Mouse (Mus musculus): Measurements from ENCODE around the gene Ankrd13b.

Ankrd13b gene

GRCm38 (mm10) chr11:77508068-77509021 is 18.9 kb upstream of the Ankrd13b start:
- DNase-seq (ENCODE audit: low spot score in 2 of 2): peak; percentile 81 to 88

- no peak for DNase-seq (ENCODE audit: low spot score in 2 of 2)
Measured at GRCm38 (mm10) chr11:77507426-77507825, 17.9 kb upstream of the Ankrd13b start.

- no peak for DNase-seq (ENCODE audit: low spot score in 2 of 2)
Measured at GRCm38 (mm10) chr11:77506941-77507340, 17.5 kb upstream of the Ankrd13b start.

- DNase-seq (ENCODE audit: low spot score in 2 of 2): no peak
Measured at GRCm38 (mm10) chr11:77506273-77506672, 16.8 kb upstream of the Ankrd13b start.

- DNase-seq (ENCODE audit: low spot score in 2 of 2): no peak
Measured at GRCm38 (mm10) chr11:77505291-77505980, 16.0 kb upstream of the Ankrd13b start.

GRCm38 (mm10) chr11:77504377-77504776 is 14.9 kb upstream of the Ankrd13b start:
- DNase-seq (ENCODE audit: low spot score in 2 of 2): no peak

- no peak for DNase-seq (ENCODE audit: low spot score in 2 of 2)
Measured at GRCm38 (mm10) chr11:77503511-77503910, 14.0 kb upstream of the Ankrd13b start.

GRCm38 (mm10) chr11:77502481-77502880 is 13.0 kb upstream of the Ankrd13b start:
- no peak for DNase-seq (ENCODE audit: low spot score in 2 of 2)

- DNase-seq (ENCODE audit: low spot score in 2 of 2): no peak
Measured at GRCm38 (mm10) chr11:77501971-77502370, 12.5 kb upstream of the Ankrd13b start.

- DNase-seq (ENCODE audit: low spot score in 2 of 2): peak in 1 of 2 experiments; percentile 79
Measured at GRCm38 (mm10) chr11:77501392-77501791, 11.9 kb upstream of the Ankrd13b start.

- no peak for DNase-seq (ENCODE audit: low spot score in 2 of 2)
Measured at GRCm38 (mm10) chr11:77500361-77501325, 11.2 kb upstream of the Ankrd13b start.

- DNase-seq (ENCODE audit: low spot score in 2 of 2): no peak
Measured at GRCm38 (mm10) chr11:77499354-77499753, 9.9 kb upstream of the Ankrd13b start.

- DNase-seq (ENCODE audit: low spot score in 2 of 2): no peak
Measured at GRCm38 (mm10) chr11:77498261-77499139, 9.0 kb upstream of the Ankrd13b start.

- no peak for DNase-seq (ENCODE audit: low spot score in 2 of 2)
Measured at GRCm38 (mm10) chr11:77497851-77498250, 8.4 kb upstream of the Ankrd13b start.

GRCm38 (mm10) chr11:77497341-77497756 is 7.9 kb upstream of the Ankrd13b start:
- DNase-seq (ENCODE audit: low spot score in 2 of 2): no peak

GRCm38 (mm10) chr11:77495507-77495906 is 6.0 kb upstream of the Ankrd13b start:
- DNase-seq (ENCODE audit: low spot score in 2 of 2): no peak

- no peak for DNase-seq (ENCODE audit: low spot score in 2 of 2)
Measured at GRCm38 (mm10) chr11:77494782-77495181, 5.3 kb upstream of the Ankrd13b start.

- no peak for DNase-seq (ENCODE audit: low spot score in 2 of 2)
Measured at GRCm38 (mm10) chr11:77494344-77494676, 4.8 kb upstream of the Ankrd13b start.

GRCm38 (mm10) chr11:77493512-77494343 is 4.2 kb upstream of the Ankrd13b start, which contains the start of gene Git1:
TSS of gene Git1 (plus strand) at chr11:77493562.
- DNase-seq (ENCODE audit: low spot score in 2 of 2): no peak

- peak; percentile 91 to 94 for DNase-seq (ENCODE audit: low spot score in 2 of 2)
Measured at GRCm38 (mm10) chr11:77492911-77493332, 3.4 kb upstream of the Ankrd13b start.
